Mouse (Mus musculus): ENCODE results near the gene Ncam2.
"Not testable (repeated sequence)": the region's sequence is repeated elsewhere in the genome, so short reads cannot be mapped to it uniquely, and the experiment has no call there.

Gene Ncam2

DNA sequence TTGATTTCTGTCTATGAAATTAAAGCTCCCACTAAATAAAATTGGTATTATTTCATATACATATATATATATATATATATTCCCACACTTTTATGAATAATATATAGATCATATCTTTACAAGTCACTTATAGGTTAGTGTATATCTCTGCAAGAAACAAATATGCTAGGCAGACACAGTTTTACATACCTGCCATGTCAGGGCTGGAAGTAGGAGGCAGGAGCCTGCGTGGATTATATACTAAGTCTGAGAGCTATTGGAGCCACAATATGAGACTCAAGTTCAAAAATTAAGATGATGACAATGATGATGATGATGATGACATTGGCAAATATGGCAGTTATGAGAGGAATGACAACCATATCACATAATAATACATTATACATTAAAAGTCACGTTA is 85.4 kb downstream of the Ncam2 start:
- no peak for DNase-seq (ENCODE audit: low read depth, low spot score)

DNA sequence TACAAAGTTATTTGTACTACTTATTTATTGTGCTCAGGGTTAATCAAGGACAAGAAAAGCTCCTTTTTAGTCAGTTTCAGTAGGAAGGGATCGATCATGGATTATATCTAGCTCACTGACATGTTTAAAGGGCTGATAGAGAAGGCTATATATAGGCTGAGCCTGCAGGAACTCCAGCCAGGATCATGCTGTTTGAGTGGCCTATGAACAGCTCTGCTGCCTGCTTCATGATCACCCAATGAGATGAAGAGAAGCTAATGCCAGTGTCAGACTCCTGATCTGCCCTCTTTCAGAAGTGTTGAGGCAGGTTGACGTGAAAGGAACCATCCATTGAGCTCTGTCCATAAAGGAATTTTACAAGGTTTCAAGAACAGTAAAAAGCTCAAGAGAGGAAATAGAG is 103.3 kb downstream of the Ncam2 start:
- DNase-seq (ENCODE audit: low read depth, low spot score): no peak

DNA sequence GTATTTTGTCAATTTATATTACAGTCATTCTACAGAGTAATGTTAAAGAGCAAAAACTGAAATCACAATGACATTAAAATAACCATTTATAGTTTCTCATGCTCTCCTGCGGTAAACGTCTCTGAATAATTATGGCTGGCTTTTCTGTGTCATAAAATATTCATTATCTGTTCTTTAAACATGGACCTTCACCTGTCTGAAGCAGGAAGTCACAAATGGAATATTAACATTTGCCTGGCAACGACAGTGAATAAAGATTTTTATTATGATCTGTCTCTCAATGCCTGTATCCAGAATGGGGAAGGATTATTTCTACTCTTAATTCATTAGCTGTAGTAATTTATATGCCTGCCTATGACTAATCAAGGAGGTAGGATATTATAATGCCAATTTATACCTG is 108.7 kb downstream of the Ncam2 start:
- no peak for DNase-seq (ENCODE audit: low read depth, low spot score)

DNA sequence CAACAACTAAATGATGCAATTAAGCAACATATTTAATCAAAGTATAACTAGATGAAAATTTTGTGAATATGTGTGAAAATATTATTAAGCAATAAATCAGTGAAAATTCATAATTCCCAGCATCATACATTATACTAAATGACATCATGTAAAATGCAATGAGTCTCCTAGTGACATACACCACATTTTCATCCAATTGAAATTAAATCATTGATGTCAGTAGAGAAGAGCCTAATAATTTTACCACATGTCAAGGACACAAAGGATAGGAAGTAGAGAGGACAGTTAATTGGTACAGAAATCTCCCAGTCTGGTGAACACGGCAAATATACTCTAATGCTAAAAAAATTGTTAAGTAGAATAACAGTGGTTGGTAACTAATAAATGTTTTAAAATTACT is 118.5 kb downstream of the Ncam2 start:
- DNase-seq (ENCODE audit: low read depth, low spot score): no peak

DNA sequence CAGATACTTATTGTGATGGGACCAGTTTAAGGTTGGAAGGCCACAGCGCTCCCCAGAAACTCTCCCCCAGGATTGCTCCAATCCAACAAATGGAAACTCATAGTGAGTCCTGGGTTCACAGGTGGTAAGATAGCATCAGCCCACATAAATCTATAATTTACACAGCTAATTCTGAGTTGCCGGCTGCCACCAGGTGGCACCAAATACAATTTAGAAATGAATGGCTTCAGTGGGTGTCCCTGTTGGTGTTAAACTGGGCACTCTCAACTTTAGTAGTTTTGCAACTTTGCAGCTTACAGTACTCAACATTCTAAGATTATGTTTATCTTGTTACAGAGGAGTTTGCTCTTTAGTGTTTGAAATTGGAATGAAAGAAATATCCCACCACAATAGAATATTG is 130.0 kb downstream of the Ncam2 start:
- DNase-seq (ENCODE audit: low read depth, low spot score): no peak

DNA sequence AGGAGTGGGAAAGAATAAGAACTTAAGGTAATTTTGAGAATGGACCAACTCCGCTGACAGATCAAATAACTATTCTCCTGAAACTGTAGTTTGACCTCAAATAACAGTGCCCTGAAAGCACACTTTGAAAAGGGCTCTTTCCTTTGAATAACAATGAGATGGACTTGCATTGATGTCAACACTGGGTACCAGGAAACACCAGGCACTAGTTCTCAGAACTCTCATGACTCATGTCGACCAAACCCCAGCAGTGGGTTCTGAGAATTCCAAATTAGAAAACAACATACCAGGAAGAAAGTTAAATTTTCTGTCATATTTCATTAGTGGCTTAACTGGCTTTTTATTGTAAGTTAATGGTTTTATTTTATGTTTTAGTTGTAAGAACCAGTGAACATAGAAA is 165.4 kb downstream of the Ncam2 start:
- DNase-seq (ENCODE audit: low read depth, low spot score): no peak

DNA sequence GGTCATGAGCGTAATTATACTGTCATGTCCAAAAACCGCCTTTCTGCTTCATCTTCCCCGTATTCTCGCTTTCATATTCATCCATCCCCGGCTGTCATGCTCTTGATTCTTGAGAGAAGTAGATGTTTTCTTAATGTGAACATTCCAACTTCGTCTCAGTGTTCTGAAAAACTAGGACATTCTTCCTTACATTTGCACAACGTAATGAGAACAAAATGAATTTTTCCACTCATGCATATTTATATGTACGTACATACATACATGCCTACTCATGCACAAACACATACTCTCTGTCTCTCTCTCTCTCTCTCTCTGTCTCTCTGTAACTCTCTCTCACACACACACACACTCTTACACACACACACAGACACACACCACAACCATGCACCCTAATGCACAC is 173.7 kb downstream of the Ncam2 start:
- no peak for DNase-seq (ENCODE audit: low read depth, low spot score)

DNA sequence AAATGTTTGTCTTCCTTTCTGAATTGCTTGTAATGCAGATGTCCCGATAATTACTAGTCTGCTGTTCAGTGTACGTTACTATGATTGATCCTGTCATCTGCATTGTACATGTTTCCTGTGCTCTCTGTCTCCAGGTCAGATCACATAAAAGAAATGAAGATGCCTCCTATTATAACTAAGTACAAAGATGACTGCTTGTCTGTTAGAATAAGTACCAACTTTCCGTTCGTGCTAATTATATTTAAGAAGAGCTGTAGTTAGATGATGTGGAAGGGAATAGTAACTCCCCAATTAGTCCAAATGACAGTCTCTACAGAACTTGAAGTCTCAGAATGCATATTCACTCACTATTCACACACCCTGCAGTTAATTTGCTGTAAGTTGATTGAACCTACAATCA is 179.9 kb downstream of the Ncam2 start:
- no peak for DNase-seq (ENCODE audit: low read depth, low spot score)

DNA sequence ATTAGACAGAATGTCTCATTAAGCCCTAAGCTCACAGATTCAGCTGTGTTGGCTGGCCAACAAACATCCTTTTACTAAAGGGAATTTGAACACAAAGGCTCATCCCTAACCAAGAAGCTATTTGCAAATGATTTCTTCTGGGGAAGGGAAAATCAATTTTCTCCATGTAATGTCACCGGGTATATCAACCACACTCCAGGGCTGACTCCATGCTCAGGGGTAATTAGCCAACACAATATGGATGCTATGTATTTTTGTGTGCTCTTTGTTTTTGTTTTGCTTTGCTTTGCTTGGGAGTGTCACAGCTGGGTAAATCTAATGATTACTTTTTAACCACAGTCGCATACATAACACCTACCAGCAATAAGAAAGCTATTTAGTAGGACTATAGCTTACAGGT is 188.1 kb downstream of the Ncam2 start:
- no peak for DNase-seq (ENCODE audit: low read depth, low spot score)

DNA sequence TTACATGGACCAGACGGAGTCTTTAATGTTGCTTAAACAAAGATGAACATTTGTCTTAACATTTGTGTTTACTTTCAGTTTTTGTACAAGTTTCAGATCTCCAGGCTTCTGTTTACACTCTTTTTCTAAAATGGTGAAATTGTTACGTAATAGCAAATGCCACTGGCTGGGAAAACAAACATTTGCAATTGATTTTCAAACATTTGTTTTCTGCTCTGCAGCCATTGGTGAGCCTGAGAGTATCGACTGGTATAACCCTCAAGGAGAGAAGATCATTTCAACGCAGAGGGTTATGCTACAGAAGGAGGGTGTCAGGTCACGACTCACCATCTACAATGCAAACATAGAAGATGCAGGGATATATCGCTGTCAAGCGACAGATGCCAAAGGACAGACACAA is 234.1 kb downstream of the Ncam2 start:
- peak; percentile 32 for DNase-seq (ENCODE audit: low read depth, low spot score)

DNA sequence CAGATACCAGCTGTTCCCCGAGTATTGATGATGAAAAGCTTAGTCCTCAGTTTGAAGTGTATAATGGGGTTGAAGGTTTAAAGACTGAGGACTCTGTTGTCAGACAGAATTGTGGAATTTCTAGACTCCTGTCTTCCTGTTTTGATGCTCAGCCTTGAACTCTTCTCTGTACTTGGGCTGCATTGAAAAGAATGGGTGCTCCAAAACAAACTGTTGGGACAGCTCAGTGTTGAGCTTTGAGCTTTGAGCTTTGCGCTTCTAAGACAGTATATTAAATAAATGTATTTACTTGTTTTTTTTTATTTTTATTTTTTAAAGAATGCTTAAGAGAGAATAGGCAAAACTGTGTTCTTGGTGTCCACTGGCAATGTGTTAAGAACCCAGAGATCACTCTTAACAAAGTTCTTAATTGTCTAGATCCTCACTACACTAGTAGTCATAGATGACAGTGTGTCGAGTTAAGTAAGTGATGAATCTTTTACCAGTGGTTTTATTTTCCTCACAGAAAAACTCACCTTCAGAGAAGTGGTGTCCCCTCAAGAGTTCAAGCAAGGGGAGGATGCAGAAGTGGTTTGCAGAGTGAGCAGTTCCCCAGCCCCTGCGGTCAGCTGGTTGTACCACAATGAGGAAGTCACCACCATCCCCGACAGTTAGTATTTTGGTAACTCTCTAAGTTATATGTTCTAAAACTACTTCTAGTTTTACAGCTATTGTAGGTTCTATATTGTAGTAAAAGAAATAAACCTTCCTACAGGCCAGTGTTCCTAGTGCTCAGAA is 236.8 kb downstream of the Ncam2 start:
- DNase-seq (ENCODE audit: low read depth, low spot score): no peak

DNA sequence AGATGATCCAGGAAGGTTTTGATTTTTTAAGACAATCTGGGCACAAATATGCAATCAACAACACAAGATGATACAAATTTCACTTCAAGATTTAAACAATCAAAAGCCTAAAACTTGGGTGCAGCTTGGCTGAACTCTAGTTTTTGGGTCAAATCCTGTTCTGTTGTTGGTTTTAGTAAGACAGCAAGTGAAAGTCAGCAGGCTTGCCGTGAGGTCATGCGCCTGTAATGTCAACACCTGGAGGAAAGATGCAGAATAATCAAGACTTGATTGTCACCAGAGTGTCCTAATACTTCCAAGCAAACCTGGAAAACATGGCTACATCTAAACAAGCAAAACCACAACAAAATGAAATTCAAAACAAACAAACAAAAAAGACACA is 237.4 kb downstream of the Ncam2 start:
- DNase-seq (ENCODE audit: low read depth, low spot score): no peak

DNA sequence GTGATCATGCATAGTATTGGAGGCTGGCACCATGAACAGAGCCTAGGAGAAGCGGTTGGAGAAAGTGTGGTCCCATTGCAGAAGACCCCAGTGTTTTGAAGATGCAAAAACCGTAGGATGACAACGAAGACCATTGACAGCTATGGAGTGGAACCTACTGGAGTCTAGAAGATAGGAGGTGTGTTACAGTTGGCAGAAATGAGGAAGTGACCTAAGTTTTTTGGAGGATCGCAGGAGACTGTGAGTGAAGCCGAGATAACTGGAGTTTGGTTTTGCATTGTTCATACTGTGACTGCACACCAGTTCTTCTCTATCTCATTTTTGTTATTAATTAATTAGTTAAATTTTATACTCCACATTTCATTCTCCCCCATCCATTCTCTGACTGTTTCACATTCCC is 250.4 kb downstream of the Ncam2 start:
- DNase-seq (ENCODE audit: low read depth, low spot score): no peak

DNA sequence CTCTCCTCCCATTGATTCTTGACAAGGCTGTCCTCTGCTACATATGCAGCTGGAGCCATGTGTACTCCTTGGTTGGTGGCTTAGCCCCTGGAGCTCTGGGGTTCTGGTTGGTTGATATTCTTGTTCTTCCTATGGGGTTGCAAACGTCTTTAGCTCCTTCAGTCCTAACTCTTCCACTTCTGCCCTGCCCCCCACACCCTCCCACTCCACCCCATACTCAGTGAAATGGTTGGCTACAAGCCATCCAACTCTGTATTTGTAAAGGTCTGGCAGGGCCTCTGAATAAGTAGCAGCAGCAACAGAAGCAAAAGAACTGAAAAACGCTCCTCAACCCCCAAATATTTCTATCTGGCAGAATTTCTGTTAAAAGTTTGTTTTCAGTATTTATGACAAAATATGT is 252.5 kb downstream of the Ncam2 start:
- DNase-seq (ENCODE audit: low read depth, low spot score): no peak

DNA sequence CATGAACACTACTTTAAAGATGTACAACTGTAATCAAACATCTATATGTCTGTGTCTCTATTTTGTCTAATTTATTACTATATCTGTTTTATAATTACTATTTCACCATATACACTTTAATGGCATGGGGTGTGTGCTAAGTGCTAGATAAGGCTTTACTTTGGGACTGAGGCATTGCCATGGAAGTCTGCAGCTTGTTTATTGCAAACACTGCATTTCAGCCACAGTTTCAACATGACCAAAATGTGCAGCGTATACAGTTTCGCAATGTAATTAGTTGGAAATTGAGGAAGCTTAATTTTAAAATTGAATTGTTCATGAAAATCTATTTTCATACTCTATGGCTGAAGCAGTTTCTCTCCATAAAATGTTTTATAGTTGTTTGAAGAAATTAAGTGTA is 254.0 kb downstream of the Ncam2 start:
- no peak for DNase-seq (ENCODE audit: low read depth, low spot score)

DNA sequence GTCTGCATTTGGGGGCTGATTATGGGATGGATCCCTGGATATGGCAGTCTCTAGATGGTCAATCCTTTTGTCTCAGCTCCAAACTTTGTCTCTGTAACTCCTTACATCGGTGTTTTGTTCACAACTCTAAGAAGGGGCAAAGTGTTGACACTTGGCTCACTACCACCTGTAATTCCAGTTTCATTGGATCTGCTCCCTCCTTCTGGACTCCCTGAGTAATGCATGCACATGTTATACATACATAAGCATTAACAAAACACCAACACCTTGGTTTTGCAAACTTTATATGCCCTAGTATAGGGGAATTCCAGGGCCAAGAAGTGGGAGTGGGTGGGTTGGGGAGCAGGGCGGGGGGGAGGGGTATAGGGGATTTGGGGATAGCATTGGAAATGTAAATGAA is 262.2 kb downstream of the Ncam2 start:
- not testable (repeated sequence) for DNase-seq (ENCODE audit: low read depth, low spot score)

DNA sequence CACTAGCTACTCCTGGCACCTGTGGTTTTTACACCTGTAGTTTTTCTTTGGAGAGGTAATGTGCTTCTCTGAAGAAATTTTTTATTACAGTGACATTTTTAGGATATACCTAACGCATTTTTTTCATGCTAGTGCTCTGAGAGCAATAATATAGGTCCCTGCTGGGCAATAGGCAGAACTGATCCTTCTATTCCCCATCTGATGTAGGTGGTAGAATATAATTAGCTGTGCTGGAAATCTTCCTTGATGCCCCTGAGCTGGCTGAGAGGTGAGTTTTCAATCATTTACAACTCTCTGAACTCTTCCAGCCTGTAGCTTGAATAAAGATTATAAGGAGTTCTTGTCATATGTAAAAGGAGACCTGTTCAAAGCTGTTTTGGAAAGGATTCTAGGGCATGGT is 272.4 kb downstream of the Ncam2 start:
- DNase-seq (ENCODE audit: low read depth, low spot score): no peak

DNA sequence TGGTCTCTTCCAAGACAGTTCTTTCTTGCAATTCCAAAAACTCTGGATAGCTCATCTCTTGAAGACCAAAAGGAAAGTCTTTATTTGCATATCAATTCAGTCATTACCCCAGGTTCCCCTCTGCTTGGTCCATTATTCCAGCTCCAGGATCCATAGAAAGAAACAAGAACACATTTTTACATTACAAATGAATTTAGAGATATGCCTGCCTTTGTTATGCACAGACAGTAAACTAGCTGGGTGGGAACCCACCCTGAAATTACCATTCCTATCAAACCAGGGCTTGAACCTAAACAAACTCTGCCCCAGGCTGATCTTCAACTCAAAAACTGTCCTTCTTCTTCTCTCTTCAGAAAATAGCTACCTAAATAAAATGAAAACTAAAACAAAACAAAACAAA is 280.6 kb downstream of the Ncam2 start:
- no peak for DNase-seq (ENCODE audit: low read depth, low spot score)

DNA sequence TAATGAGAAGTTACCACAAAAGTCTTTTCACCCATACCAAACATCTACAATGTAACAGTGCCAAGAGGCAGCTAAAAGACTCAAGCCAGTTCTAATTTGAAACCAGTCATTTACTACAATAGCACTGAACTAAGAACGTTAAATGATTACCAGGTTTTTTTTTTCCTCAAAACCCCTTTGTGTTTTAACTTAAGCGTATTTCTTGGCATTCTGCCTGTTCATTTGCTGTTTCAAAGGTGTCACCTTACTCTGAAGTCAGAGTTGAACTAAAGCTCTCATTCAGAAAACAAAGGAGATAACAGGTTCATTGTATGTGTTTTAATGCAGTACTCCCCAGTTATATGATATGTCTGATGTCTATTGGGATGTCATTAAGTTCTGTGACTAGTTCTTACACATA is 295.6 kb downstream of the Ncam2 start:
- DNase-seq (ENCODE audit: low read depth, low spot score): no peak

DNA sequence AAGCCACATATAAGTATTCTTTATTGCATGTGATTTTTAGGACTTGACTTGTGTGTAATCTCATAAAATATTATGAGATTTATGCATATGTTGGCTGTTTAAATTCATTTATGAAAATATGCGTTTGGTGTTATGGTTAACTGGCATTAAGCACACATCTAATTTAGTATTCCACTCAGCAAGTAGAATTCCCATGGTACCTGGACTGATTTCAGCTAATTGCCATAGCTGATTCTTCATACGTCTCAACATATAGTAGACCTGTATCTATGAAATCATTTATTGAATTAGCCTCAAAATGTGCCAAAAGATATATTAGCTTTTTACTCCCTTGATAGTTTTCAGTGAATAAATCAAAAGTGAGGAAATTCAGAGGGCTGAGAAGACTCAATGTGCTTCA is 302.1 kb downstream of the Ncam2 start:
- DNase-seq (ENCODE audit: low read depth, low spot score): no peak

DNA sequence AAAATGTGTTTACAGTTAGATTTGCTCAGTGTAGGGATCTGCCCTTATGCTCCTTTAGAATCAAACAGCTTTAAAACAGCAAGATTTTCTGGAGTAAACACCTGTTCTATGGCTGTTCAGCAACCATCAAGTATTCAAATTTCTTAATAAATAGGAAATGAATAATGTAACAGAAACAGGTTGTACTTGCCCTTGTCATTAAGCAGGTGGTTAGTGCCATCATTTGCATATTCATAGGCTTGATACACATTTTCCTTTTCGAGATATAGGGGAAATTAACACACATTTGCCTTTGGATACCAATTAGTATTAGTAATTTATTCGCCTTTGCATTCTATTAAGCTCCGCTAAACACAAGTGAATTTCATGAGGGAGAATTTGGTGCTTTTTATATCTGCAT is 335.7 kb downstream of the Ncam2 start:
- DNase-seq (ENCODE audit: low read depth, low spot score): no peak

DNA sequence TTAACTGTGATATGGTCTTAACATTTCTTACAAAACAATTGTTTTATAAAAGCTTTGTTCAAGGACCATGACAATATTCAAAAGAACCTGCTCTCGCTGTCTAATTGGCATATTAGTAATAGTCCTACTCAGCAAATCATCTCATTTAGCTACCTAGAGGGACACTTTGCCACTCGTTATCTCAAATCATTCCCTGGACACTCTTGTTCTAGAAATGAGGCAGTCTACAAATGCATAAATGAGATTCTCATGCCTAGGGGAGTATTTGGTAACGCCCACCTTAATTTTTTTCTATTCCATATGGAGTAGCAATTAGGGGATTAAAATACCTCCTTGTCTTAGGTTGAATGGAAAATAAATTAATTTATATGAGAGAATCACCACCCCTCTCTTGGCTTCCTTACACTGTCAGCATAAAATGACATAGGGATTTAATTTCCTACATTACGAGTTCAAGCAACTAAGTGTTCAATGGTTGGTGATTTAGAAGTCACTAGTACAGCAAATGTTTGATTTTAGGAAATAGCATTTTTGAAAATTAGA is 387.1 kb downstream of the Ncam2 start:
- DNase-seq (ENCODE audit: low read depth, low spot score): no peak

DNA sequence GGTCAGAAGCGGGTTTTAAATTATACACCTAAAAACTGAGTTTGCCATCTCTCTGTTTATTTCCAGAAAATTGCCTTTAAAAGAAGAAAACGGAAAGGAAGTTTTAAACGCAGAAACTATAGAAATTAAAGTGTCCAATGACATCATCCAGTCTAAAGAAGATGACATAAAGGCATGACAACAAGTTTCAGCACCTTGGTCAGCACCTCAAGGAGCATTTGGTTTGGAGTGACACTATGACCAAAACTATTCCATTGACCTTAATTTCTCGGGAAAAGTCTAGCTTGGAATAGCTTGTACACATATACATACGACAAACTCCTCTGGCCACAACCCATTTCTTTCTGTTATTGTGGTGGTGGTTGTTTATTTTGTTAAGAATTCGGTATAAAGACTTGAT is 422.8 kb downstream of the Ncam2 start:
- no peak for DNase-seq (ENCODE audit: low read depth, low spot score)

DNA sequence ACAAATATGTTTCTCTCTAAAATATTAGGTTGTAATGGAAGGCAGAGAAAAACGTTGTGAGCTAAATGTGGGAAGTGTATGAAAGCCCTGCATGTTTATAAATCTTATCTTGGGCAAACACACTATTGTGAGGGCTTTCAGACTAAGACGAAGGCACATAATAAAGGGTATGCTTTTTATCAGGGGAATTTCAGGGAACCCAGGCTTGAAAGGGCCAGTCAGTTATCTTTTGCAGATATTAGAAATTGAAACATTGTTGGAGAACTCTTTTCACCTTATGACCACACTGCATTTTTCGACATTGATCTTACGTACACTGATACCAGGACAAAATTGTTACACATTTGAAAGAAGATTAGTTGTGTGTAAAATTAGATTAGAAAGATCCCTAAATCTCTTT is 423.3 kb downstream of the Ncam2 start:
- no peak for DNase-seq (ENCODE audit: low read depth, low spot score)

Measured in brain, embryonic 18.5 days (tissue).